Mouse (Mus musculus): ENCODE measurements at regions not wholly inside any gene's neighbourhood (a gene's known extent, or its start where the extent isn't known, plus 50 kb on each side); places are given as distances from the start of the nearest gene placed in this dataset.

DNA sequence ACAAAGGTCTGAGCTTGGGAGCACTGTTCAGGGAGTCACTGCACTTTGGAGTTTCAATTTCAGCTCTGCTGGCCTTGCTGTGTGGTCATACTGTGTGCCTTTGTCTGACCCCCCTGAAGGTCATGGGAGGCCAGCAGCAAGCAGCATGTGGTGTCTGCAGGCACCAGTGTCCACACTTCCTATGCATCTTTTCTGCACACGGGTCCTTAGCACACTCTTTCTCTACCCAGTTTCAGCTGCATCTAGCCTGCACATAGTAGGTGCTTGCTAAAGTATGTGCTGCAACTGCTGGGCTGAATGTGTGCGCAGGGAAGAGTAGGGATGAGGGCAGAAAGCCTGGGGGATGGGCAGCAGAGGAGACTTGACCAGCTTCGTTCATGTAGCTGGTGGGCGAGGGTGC is 56.7 kb upstream of the Tmem189 start:
- TF ChIP-seq POLR2A (IDR thresholded peaks at IDR 0.05; ENCODE audit: insufficient read depth, low read length) (no peak), CTCF (IDR thresholded peaks at IDR 0.05; ENCODE audit: low read depth, low read length) (no peak), EP300 (IDR thresholded peaks at IDR 0.05; ENCODE audit: insufficient read depth, low read depth, low read length) (no peak)
